Mouse (Mus musculus) adrenal gland, postnatal 36 days (tissue): ENCODE measurements around the gene Ccl24. TPM values are rescaled to one million over a fixed set of nuclear protein-coding genes. Genes with fewer than 3 reads are reported as not detected.

Experiments used
- DNase-seq, 2 experiments: peaks; one replicate each; pipeline ENCODE4 v3.0.0; 2021; ENCODE audit warnings: mixed read lengths in 1 of 2
- total RNA-seq, 2 experiments: library from RNA; stranded (reverse); gene quantifications; 2 replicates each; pipeline ENCODE4 v1.2.3; 2021

Gene Ccl24
- total RNA-seq, 2 experiments from 2014 or later: 0.73 to 0.82 TPM

DNA sequence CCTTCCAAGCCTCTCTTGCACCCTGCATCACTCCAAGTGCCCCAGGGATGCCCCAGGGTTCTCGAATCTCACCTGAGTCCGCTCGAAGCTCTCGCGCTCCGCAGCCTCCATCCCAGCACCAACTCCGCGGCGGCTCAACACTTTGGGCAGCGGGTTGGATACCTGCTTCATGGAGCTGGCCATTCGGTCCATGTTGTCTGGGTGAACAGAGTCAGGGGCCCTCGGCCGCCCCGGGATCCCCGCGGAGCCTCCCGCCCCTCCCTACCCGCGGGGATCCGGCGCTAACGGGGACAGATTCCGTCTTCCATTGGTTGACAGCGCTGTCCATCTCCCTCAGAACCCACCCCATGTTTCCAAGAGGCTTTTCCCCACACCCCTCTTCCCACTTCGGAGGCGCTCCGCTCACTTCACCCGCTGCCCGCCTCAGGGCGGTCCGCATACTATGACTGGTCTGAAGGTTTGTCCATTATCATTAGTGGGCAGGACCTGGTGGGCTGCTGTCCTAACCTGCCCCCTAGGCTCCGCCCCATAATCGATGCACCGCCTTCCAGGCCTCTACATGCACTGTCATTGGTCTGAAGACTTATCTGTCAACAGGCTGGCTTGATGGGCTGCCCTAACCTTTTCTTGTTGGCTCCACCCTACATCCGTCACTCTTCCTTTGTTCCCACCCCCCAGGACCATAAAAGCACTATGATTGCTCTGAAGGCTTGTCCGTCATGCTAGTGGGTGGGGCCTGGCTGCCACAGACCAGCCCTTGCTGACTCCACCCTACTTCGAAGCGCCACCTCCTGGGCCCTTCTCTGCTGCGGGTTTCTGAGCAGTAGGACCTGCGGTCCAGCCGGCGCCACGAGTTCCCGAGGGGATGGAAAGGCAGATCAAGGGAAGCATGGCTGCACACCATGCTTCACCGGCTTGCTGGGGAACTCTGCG, 27.7 kb downstream of the Ccl24 start, which contains the start of gene Hip1:
Gene Hip1 (minus strand): TSS at position 256 of the 933 bp plus-strand sequence.
- DNase-seq: peak; percentile 96 to 97

DNA sequence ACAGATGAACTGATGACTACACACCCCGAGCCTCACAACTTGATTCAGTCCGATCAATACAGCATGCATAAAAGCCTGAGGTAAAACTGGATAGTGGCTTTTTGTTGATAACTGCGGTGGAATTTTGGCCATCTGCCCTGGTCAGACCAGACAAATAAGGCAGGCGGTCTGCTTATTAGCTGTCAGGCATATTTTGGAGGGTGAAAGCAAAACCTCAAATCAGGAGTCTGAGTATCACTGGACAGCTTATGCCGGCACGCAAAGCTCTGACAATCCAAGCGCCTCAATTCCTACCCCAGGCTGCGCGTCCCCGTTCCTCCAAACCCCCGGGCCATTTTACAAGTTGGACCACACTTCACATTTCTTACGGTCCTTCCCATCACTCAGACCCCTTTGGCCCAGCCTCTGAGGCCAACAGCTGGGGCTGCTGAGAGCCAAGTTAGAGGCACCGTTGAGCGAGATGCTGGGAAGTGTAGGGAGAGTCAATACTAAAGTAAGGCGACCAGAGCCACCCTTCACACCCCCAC, 28.8 kb downstream of the Ccl24 start:
- peak; percentile 20 to 30 for DNase-seq

DNA sequence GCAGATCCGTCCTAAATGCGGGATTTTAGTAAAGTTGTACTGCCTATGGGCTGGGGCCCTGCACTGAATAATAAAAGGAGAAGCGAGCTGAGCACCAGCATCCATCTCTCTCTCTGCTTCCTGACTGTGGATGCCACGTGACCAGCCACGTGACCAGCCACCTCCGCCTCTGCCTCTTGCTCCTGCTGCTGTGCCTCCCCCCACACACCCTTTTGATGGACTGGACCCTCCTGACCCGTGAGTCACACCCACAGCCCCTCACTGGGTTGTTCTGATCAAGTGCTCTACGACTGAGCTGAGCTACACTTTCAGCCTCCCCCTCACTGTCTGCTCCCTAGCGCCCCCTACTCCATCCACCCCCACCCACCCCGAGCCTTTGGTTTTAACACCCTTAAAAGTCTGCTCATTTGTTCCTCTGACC, 35.0 kb downstream of the Ccl24 start:
- no peak for DNase-seq

DNA sequence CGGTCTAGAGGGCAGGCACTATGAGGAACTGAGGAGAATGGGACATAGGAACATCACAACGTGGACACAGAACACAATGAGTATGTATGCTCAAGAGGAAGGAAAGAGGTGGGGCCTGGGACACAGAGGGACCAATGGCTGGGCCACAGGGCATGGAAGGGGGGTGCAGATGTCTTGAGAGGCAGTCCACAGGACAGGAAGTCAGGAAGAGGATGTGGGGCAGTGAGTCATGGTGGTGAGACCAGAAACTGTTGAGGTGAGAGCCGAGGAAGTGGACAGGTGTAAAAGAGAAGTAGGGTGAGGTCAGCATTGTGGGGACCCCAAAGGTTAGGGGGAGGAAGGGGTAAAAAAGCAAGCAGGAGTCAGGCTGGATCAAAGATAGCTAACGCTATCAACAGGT, 35.5 kb downstream of the Ccl24 start:
- peak; percentile 31 to 49 for DNase-seq

DNA sequence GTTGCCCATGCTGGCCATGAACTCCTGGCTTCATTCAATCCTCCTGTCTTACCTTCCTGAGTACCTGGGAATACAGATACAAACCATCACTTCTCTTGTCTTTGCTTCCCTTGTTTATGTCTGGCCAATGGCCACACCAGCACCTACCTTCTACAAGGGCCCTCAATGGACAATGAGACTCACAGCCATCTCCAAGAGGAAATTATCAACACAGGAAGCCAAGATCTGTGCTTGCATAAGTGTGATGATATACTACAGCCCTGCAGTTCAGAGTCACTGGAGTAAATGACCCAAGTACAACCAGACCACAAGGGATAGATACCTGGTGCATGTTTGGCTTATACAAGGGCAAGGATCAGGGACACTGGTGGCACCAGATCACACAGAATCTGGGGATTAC, 37.0 kb downstream of the Ccl24 start:
- DNase-seq: no peak

DNA sequence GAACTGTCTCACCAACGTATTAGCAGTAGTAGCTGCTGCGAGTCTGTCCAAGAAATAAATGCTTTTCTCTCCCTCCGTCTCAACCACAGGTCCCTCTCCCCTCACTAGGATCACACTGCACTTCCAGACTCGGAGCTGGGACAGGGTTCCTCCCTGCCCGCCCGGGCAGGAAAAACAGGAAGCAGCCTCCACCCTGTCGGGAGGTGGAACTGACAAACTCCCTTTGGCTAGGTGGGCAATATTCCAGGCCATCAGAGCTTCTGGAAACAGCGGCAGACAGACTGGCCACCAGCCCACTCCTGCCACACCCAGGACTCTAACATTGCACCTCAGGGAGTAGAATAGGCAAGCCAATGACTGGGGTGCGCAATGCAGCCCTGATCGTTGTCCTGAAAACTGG, 39.4 kb downstream of the Ccl24 start:
- DNase-seq: peak; percentile 58 to 78

DNA sequence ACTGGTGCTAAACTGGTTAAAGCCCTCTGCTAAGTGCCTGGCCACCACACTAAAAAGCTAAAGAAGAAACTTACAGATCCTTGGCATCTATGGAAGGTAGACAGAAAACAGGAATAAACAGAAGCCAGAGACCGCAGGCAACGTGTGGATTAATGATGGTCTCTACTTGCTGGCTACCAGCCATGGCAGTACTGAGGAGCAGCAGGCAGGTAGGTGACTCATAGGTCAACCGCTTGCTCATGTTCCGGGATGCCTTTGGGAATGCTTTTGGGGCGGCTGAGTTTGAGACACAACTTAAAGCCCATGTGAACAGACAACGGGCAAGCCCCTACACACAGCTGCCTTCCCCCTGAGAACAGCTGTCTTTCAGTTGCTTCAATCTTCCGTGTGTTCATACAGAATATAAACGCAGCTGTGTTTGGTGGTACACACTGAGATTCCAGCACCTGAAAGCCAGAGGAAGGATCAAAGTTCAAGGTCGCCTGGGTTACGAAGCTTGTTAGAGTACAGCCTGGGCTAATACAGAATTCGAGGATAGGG, 41.5 kb downstream of the Ccl24 start:
- peak; percentile 59 to 63 for DNase-seq

DNA sequence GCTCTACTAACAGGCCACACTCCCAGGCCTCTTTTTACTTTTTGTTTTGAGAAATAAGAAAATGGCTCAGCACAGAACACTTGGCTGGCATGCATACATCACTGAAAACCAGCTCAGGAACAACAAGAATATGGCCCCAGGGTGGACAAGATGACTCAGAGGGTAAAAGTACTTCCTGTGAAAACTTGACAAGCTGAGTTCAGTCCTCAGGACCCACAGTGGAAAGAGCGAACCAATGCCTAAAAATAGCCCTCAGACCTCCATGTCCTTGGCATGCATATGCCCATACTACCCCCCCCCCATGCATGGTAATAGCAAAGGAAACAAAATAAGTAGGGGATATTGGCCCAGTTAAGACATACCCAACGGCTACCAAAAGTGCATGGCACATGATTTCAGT, 42.9 kb downstream of the Ccl24 start:
- no peak for DNase-seq

DNA sequence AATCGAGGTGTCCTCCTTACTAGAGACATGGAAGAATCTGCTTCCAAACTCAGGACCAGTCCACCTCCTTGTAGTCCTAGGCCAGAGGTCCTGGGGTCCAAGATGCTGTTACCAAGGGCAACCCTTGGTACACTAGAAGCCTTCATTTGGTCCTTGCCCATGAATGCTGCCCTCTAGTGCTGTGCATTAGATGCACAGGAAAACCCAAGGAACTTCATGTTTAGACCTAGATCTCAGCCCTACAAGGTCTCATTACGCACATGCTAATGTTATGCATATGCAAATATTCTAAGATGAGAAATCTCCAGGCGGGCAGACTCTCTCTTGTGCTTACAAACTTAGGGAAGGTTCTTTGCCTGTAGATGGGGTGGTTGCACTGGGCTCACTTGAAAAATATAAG, 43.5 kb downstream of the Ccl24 start:
- peak in 1 of 2 experiments; percentile 10 for DNase-seq

DNA sequence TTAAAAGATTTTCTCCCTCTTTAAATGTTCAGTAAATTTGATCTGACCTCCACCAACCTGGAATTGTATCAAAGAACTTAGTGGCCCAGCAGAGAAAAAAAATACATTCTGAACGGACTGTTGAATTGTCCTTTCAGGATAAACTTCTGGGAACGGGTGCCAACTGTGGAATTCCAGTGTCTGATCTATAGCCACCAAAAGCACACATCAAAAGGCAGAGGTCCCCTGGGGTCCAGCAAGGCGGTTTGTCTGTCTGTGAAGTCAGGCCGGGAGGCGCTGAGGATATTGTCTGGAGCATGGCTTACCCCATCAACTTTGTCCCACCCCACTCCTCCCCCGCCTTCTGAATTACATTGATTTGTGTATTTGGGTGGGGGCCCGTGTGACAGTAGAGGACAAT, 44.9 kb downstream of the Ccl24 start:
- peak; percentile 33 to 53 for DNase-seq

DNA sequence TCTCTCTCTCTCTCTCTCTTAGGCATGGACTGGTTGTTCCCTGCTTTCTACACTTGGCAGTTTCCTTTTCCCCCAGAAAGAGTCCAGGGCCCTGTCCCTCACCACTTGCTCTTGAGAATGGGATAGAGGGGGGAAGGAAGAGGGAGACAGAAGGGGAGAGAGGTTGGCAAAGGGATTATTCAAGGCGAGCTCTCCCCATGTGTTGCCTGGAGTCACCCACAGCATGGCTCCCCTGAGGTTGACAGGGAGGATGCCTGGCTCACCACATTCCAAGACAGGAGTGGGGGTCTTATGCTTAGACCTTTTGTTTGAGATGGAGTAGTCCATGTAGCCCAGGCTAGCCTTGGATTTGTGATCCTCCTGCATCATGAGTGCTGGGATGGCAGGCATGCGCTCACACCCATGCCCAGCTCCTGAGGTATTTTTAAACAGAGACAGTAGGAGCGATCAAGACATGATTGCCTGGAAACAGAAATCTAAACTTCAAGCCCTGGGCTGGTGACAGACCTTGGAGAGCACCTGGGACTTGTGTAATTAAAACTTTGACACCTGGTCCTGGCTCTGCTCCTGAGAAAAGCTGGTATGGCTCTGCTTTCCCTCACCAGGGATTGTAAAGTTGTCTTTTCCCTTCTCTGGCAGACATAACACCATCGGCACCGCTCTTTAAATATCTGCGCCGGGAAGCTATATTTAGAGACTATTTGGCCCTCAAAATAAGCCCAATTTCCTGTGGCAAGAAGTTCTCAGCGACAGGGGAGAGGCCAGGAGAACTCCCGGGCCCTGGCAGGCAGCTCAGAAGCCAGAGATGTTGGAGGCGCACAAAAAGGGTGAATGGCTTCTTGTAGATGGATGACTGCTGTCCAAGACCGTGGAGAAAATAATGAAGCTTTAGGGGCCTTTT, 47.9 kb downstream of the Ccl24 start:
- DNase-seq: no peak

DNA sequence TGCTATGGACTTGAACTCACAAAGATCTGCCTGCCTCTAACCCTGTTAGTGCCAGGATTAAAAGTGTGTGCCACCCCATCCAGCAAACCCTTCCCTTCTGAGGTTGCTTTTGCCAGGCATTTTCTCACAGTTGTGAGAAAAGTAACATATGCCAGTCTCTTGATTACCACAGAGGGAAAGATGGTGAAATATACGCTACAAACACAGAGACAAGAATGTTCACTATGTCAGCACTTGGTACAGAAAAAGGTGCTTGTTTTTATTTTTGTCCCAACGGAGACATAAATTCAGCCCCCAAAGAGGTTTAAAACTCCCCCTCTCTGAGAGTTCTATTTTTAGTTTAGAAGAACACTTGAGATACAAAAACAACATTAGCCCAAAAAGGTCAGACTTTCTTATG, 48.8 kb downstream of the Ccl24 start:
- DNase-seq: no peak

DNA sequence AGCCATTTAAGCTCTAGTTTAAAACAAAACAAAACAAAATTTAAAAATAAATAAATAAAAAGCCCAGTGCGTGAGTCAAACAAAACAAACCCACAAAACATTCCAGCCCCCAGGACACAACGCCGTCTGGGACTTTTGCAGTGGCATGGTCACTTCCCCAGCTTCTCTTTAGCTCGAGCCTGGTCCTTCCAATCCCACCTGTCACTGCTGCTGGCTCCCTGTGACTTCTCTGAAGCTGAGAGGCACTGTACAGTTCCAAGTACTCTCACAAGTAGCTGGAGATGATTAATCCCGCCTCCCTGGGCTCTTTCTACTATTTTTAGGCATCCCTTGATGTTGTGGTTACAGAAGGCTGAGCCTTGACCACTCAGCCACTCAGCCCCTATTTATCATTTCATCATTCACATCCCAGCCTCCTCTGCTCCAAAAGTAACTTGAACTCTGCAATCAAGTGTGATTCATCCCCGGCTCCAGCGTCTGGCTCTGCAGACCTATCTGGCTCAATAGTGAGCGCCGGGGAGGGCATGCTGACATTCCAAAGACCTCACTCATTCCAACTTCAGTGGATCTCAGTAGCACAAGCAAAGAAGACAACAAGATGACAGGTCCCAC, 50.6 kb downstream of the Ccl24 start:
- peak; percentile 85 for DNase-seq

Other genes with a start within 250 kb of the Ccl24 start
- not detected for gene Fkbp6, start 223.0 kb downstream of the Ccl24 start, total RNA-seq
- gene Trim50, start 219.8 kb downstream of the Ccl24 start, total RNA-seq: not detected
- gene Nsun5, start 203.1 kb downstream of the Ccl24 start, total RNA-seq: 10 to 100 TPM; 13.7 to 23.7 TPM
- gene Pom121, start 178.5 kb downstream of the Ccl24 start, total RNA-seq: 10 to 100 TPM; 21.4 to 24.6 TPM
- 10 to 100 TPM; 20.0 to 28.0 TPM for gene Hip1, start 27.9 kb downstream of the Ccl24 start, total RNA-seq
- gene Ccl26, start 9.5 kb downstream of the Ccl24 start, total RNA-seq: not detected
- gene Rhbdd2, start 59.6 kb upstream of the Ccl24 start, total RNA-seq: 10 to 100 TPM; 46.9 to 48.8 TPM
- 100 to 1,000 TPM; 300 to 324 TPM for gene Por, start 97.0 kb upstream of the Ccl24 start, total RNA-seq
- gene Tmem120a, start 171.4 kb upstream of the Ccl24 start, total RNA-seq: 10 to 100 TPM; 55.5 to 59.9 TPM
- under 1 TPM; 0.33 to 0.83 TPM for gene Styxl1, start 205.3 kb upstream of the Ccl24 start, total RNA-seq
- gene Mdh2, start 205.4 kb upstream of the Ccl24 start, total RNA-seq: 100 to 1,000 TPM; 489 to 545 TPM
- 1 to 10 TPM; 1.6 to 3.4 TPM for gene Srrm3, start 233.8 kb upstream of the Ccl24 start, total RNA-seq